Mouse (Mus musculus): Measurements from ENCODE around the gene Olfr1428.
"Not testable (repeated sequence)": the region's sequence is repeated elsewhere in the genome, so short reads cannot be mapped to it uniquely, and the experiment has no call there.

The Olfr1428 gene

GRCm38 (mm10) chr19:12115797-12116196 is at the start of gene Olfr1428:
Gene Olfr1428, minus strand, starts transcription at chr19:12115897.
- DNase-seq (ENCODE audit: low read depth, low spot score): no peak

GRCm38 (mm10) chr19:12145452-12145851 is 29.8 kb upstream of the Olfr1428 start:
- DNase-seq (ENCODE audit: low read depth, low spot score): no peak

GRCm38 (mm10) chr19:12143356-12143755 is 27.7 kb upstream of the Olfr1428 start:
- DNase-seq (ENCODE audit: low read depth, low spot score): no peak

- DNase-seq (ENCODE audit: low read depth, low spot score): peak; percentile 43
Observed at GRCm38 (mm10) chr19:12134289-12134688, 18.6 kb upstream of the Olfr1428 start.

GRCm38 (mm10) chr19:12123103-12123502 is 7.4 kb upstream of the Olfr1428 start, which contains the start of gene Olfr76:
Gene Olfr76, minus strand, starts transcription at chr19:12123203.
- no peak for DNase-seq (ENCODE audit: low read depth, low spot score)

GRCm38 (mm10) chr19:12116464-12116863 is 767 bp upstream of the Olfr1428 start:
- DNase-seq (ENCODE audit: low read depth, low spot score): no peak

- DNase-seq (ENCODE audit: low read depth, low spot score): no peak
Observed at GRCm38 (mm10) chr19:12113807-12114206, 1.9 kb downstream of the Olfr1428 start.

GRCm38 (mm10) chr19:12104541-12104940 is 11.2 kb downstream of the Olfr1428 start:
- DNase-seq (ENCODE audit: low read depth, low spot score): no peak

- no peak for DNase-seq (ENCODE audit: low read depth, low spot score)
Observed at GRCm38 (mm10) chr19:12103234-12103633, 12.5 kb downstream of the Olfr1428 start, which contains the start of gene Olfr1427. Gene Olfr1427, minus strand, starts transcription at chr19:12103334.

GRCm38 (mm10) chr19:12091913-12092312 is 23.8 kb downstream of the Olfr1428 start, which contains the start of gene Olfr1426:
Gene Olfr1426, minus strand, starts transcription at chr19:12092013.
- no peak for DNase-seq (ENCODE audit: low read depth, low spot score)

- DNase-seq (ENCODE audit: low read depth, low spot score): not testable (repeated sequence)
Observed at GRCm38 (mm10) chr19:12077631-12078030, 38.1 kb downstream of the Olfr1428 start, which contains the start of gene Olfr1425. Gene Olfr1425, minus strand, starts transcription at chr19:12077731.

GRCm38 (mm10) chr19:12069546-12069945 is 46.2 kb downstream of the Olfr1428 start:
- DNase-seq (ENCODE audit: low read depth, low spot score): not testable (repeated sequence)

GRCm38 (mm10) chr19:12067806-12068205 is 47.9 kb downstream of the Olfr1428 start:
- DNase-seq (ENCODE audit: low read depth, low spot score): not testable (repeated sequence)

GRCm38 (mm10) chr19:12062582-12062981 is 53.1 kb downstream of the Olfr1428 start, which contains the start of gene Olfr1424:
Gene Olfr1424, minus strand, starts transcription at chr19:12062682.
- not testable (repeated sequence) for DNase-seq (ENCODE audit: low read depth, low spot score)
